Mouse (Mus musculus): ENCODE data around the gene Olfr573-ps1.

DNA sequence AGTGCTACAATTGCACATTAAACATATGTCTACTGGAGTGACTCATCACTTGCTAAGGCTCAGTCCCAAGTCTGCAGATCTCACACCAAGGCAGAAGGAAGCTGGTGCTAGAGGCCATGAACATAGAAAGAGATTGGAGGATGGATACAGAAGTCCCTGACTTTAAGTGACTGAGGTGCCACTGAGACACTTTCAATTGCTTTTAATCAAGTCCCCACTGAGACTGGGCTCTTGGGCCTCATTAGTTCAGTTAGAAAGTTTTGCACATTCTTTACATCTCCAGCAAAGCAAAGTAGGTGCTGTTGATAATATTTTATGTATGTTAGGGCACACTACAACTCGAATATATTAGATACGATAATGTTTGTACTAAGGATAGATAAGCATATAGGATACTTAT, 33.5 kb upstream of the Olfr573-ps1 start, which contains the start of gene Olfr577:
- TF ChIP-seq POLR2A (IDR thresholded peaks at IDR 0.05; ENCODE audit: control insufficient read depth, low read depth, low read length) = no peak
- no peak for TF ChIP-seq CTCF (IDR thresholded peaks at IDR 0.05; ENCODE audit: control insufficient read depth, insufficient read depth, insufficient replicate concordance, low read depth, low read length)

Measured in testis, adult 2 months (tissue).